Mouse (Mus musculus) subcutaneous adipose tissue, adult 2 months (tissue): ENCODE data around the gene Olfr968. TPM values are rescaled to one million over a fixed set of nuclear protein-coding genes. Genes with fewer than 3 reads are reported as not detected.

Experiments
- polyA plus RNA-seq: library from polyadenylated mRNA; depleted of rRNA; stranded (reverse); fragments of >200 nt; gene quantifications from 2 replicates; pipeline ENCODE4 v1.2.3, GENCODE M21; 2012; ENCODE audit warnings: low replicate concordance; rRNA removed

Olfr968 gene
- polyA plus RNA-seq, result not detected in 2 replicates

DNA sequence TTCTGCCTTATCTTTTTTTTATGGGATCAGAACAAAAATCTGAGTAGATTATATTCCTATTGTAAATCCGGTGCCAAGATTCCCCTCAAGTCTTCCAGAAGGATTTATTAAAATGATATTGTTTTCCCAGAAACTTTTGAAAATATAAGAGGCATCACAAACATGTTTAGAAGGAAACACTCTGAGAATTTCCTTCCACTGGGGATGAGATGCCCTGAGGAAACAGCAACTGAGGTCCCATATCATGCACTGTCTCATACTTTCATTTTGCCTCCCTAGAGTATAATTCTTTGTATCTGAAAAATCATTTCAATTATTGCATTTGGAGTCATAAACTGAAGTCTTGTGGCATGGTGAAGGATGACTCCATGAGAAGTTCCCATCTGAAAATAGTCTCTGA, at the start of gene Olfr968:
Gene Olfr968, minus strand, starts transcription at position 101 of the 400 bp plus-strand sequence.

DNA sequence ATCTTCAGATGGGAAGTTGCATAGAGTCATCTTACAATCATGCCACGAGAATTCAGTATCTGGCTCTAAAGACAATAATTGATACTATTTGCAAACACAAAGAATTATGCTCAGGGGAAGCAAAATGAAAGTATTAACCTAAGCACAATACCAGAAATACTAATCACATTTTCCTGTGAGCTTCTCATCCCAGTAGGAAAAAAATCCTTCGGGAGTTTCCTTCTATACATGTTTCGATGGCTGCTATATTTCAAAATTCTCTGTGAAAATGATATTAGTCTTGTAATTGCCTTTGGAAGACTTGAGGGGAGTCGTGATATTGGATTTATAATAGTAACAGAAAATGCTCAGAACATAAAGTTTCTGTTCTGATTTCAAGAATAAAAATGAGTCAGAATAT, 25.5 kb upstream of the Olfr968 start, which contains the start of gene Olfr970:
Gene Olfr970, plus strand, starts transcription at position 301 of the 400 bp plus-strand sequence.

DNA sequence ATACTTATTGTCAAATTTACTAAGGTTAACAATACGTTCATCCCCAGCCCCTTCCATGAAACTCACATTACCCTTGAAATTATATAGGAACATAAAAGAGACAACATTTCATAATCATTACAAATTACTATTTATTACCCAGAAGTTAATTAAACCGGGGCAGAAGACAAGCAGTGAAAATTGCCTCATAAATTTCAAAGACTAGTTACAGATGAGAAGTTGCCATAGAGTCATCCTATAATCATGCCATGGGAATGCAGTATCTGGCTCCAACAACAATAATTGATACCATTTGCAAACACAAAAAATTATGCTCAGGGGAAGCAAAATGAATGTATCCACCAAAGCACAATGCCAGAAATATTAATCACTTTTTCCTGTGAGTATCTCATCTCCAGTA, 7.5 kb upstream of the Olfr968 start, which contains the start of gene Olfr969:
Gene Olfr969, plus strand, starts transcription at position 388 of the 400 bp plus-strand sequence.

DNA sequence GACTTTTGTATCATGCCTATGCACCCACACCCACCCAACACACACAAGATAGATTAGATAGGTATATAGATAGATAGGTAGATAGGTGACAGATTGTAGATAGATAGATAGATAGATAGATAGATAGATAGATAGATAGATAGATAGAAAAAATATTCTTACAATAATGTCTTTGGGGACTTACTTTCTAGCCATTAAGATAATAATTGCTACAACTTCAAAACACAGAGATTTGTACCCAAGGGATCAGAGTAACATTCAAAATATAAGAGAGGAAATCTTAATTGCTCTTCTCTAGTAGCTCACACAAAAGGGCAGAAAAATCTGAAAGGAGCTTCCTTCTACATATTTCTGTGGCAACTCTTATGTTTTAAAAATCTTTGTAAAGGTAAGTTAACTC, 37.1 kb downstream of the Olfr968 start, which contains the start of gene Olfr967:
Gene Olfr967, plus strand, starts transcription at position 301 of the 400 bp plus-strand sequence.

DNA sequence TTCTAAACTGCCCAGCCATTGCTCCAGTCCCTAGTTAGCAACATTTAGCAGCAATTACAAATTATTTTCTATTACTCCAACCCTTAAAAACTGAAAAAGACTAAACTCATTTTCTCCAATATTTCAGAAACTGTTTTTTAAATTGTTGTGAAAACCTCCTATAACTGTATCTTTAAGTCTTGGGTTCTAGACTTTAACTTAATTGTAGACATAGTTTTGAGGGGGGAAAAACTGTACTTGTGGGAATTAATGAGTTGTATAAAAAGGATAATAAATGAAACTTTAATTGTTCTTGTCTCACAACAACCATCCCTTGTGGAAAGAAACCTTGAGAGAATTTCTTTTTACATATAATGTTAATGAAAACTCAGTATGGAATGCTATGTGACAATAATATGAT, 52.4 kb downstream of the Olfr968 start, which contains the start of gene Olfr150:
Gene Olfr150, plus strand, starts transcription at position 301 of the 400 bp plus-strand sequence.

Other genes with a start within 250 kb of the Olfr968 start
- not detected in 2 replicates for gene Olfr958, start 229.2 kb downstream of the Olfr968 start, polyA plus RNA-seq
- gene Olfr959, start 207.7 kb downstream of the Olfr968 start, polyA plus RNA-seq, result not detected in 2 replicates
- gene AW551984, start 178.8 kb downstream of the Olfr968 start, polyA plus RNA-seq, result 0.56 and 16.2 TPM in 2 replicates
- not detected in 2 replicates for gene Olfr148, start 172.6 kb downstream of the Olfr968 start, polyA plus RNA-seq
- not detected in 2 replicates for gene Olfr960, start 161.9 kb downstream of the Olfr968 start, polyA plus RNA-seq
- not detected in 2 replicates for gene Olfr961, start 138.2 kb downstream of the Olfr968 start, polyA plus RNA-seq
- not detected in 2 replicates for gene Olfr963, start 116.0 kb downstream of the Olfr968 start, polyA plus RNA-seq
- gene Olfr149, start 76.1 kb downstream of the Olfr968 start, polyA plus RNA-seq, result not detected in 2 replicates
- gene Olfr965, start 71.9 kb downstream of the Olfr968 start, polyA plus RNA-seq, result not detected in 2 replicates
- gene Olfr150, start 52.3 kb downstream of the Olfr968 start, polyA plus RNA-seq, result not detected in 2 replicates
- gene Olfr967, start 37.0 kb downstream of the Olfr968 start, polyA plus RNA-seq, result not detected in 2 replicates
- gene Olfr969, start 7.7 kb upstream of the Olfr968 start, polyA plus RNA-seq, result not detected in 2 replicates
- gene Olfr970, start 25.6 kb upstream of the Olfr968 start, polyA plus RNA-seq, result not detected in 2 replicates
- gene Olfr971, start 53.6 kb upstream of the Olfr968 start, polyA plus RNA-seq, result not detected in 2 replicates
- not detected in 2 replicates for gene Olfr972, start 83.2 kb upstream of the Olfr968 start, polyA plus RNA-seq
- gene Olfr229, start 124.1 kb upstream of the Olfr968 start, polyA plus RNA-seq, result not detected in 2 replicates
- gene Olfr974, start 154.2 kb upstream of the Olfr968 start, polyA plus RNA-seq, result not detected in 2 replicates
- gene Olfr975, start 168.8 kb upstream of the Olfr968 start, polyA plus RNA-seq, result not detected in 2 replicates
- not detected in 2 replicates for gene Olfr976, start 177.9 kb upstream of the Olfr968 start, polyA plus RNA-seq
- gene Olfr978, start 208.9 kb upstream of the Olfr968 start, polyA plus RNA-seq, result not detected in 2 replicates
- not detected in 2 replicates for gene Olfr979, start 220.2 kb upstream of the Olfr968 start, polyA plus RNA-seq
- not detected in 2 replicates for gene Olfr980, start 226.3 kb upstream of the Olfr968 start, polyA plus RNA-seq
- gene Olfr981, start 238.2 kb upstream of the Olfr968 start, polyA plus RNA-seq, result not detected in 2 replicates